Mouse (Mus musculus): ENCODE results near the gene Polr1e. TPM values are rescaled to one million over a fixed set of nuclear protein-coding genes. Genes with fewer than 3 reads are reported as not detected.

Polr1e gene
- 10 to 100 TPM; 11.5 to 18.4 TPM for polyA plus RNA-seq (2012; fragmentation: generic; extraction: Trizol)

DNA sequence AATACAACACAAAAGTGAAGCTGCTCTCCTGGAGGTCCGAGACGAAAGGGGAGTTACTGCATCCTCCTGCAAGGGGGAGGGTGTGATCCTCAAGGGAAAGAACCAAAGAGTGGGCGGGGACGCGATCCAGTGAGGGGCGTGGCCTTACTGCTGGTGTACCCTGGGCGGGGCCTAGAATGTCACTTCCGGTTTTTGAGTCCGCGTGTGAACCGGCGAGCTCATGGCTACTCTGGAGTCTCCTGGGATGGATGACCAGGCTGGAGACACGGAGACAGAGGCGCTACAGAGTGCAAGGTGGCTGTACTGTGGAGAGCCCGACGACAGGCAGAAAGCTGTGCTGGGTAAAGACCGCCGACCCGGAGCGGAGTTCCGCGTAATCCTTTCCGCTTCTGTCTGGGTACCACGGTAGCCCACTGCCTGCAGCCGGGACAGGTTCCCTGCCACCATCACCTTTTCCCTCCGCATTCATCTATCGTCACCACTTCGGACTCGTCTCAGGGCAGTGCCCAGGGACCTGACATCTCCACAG lies at the start of gene Polr1e:
TSS of gene Polr1e (plus strand) at position 132 of the 529 bp plus-strand sequence.

GRCm38 (mm10) chr4:44981280-44981973 lies 37.0 kb upstream of the Polr1e start, which contains the start of gene Grhpr:
Grhpr (plus strand) TSS chr4:44981395.

GRCm38 (mm10) chr4:45012105-45012975 lies 6.0 kb upstream of the Polr1e start, which contains the start of gene Zbtb5:
Zbtb5 (minus strand) TSS chr4:45012412.

DNA sequence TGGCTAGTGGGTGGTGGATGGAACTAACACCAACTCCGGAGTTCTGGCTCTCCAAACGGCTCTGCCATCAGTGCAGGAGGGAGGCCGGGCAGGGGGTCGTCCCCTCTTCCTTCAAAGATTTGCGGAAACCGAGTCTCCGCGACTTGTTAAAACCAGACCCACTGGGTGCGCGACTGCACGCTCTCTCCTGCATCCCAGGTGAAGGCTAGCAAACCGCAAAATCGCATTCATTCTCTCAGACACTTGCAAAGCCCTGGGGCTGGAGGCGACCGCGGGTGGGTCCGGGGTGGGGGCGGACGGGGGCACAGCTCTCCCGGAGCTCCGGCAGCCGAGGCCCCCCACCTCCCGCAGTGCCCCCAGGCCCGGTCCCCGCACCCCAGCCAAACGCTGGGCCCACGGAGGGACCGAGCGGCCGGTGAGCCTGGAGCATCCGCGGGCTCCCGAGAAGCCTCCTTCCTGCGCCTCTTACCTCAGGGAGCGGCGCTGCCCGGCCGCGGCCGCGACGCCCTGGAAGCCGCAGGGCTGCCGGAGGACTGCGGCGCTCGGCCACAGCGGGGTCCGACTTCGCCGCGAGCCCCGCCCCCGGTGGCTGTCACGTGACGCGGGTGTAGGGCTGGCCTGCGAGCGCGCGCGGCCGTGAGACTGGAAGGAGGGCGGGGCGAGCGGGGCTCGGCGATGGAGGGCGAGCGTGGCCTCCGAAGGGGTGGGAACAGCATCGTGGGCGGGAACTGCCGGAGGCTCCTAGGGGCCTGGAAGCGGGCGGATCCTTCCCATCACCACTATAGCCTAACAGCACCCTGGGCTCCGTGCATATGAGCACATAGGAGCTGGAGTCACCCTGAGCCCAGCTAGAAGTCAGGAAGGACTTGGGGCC lies 65.9 kb downstream of the Polr1e start, which contains the start of gene Fbxo10:
TSS of gene Fbxo10 (minus strand) at position 584 of the 874 bp plus-strand sequence.

Other genes with a start within 250 kb of the Polr1e start
- gene Grhpr, start 37.2 kb upstream of the Polr1e start, polyA plus RNA-seq (2012; fragmentation: generic; extraction: Trizol) = 10 to 100 TPM; 53.9 to 63.5 TPM
- 1 to 10 TPM; 1.1 to 8.7 TPM for gene Zbtb5, start 6.2 kb upstream of the Polr1e start, polyA plus RNA-seq (2012; fragmentation: generic; extraction: Trizol)
- gene Fbxo10, start 66.0 kb downstream of the Polr1e start, polyA plus RNA-seq (2012; fragmentation: generic; extraction: Trizol) = 10 to 100 TPM in 1 of 2 experiments, 1 to 10 TPM in 1; 2.5 to 17.1 TPM
- 100 to 1,000 TPM; 199 to 201 TPM for gene Tomm5, start 89.5 kb downstream of the Polr1e start, polyA plus RNA-seq (2012; fragmentation: generic; extraction: Trizol)
- not detected for gene Frmpd1, start 166.3 kb downstream of the Polr1e start, polyA plus RNA-seq (2012; fragmentation: generic; extraction: Trizol)

Measured in C3H10T1/2 (cell line).